Mouse (Mus musculus): ENCODE measurements around the gene Sh3bp1.

The Sh3bp1 gene

GRCm38 (mm10) chr15:78899740-78900584, at the start of gene Sh3bp1:
Sh3bp1 (plus strand) TSS chr15:78899768.
- peak; percentile 85 for DNase-seq (ENCODE audit: low read depth)

- no peak for DNase-seq (ENCODE audit: low read depth)
These were observed 49.3 kb upstream of the Sh3bp1 start for GRCm38 (mm10) chr15:78850059-78850824.

- DNase-seq (ENCODE audit: low read depth) = no peak
These were observed 48.6 kb upstream of the Sh3bp1 start for GRCm38 (mm10) chr15:78850944-78851343.

- DNase-seq (ENCODE audit: low read depth) = peak; percentile 94
These were observed 47.9 kb upstream of the Sh3bp1 start for GRCm38 (mm10) chr15:78851505-78852153.

- no peak for DNase-seq (ENCODE audit: low read depth)
These were observed 44.1 kb upstream of the Sh3bp1 start, which contains the start of gene Lgals2 for GRCm38 (mm10) chr15:78855303-78855965. Lgals2 (minus strand) TSS chr15:78855529.

- no peak for DNase-seq (ENCODE audit: low read depth)
These were observed 42.6 kb upstream of the Sh3bp1 start for GRCm38 (mm10) chr15:78857009-78857408.

- no peak for DNase-seq (ENCODE audit: low read depth)
These were observed 40.3 kb upstream of the Sh3bp1 start for GRCm38 (mm10) chr15:78859311-78859710.

GRCm38 (mm10) chr15:78859714-78860113, 39.9 kb upstream of the Sh3bp1 start:
- peak; percentile 66 for DNase-seq (ENCODE audit: low read depth)

GRCm38 (mm10) chr15:78862280-78862679, 37.3 kb upstream of the Sh3bp1 start:
- no peak for DNase-seq (ENCODE audit: low read depth)

GRCm38 (mm10) chr15:78863154-78863553, 36.4 kb upstream of the Sh3bp1 start:
- DNase-seq (ENCODE audit: low read depth) = no peak

- no peak for DNase-seq (ENCODE audit: low read depth)
These were observed 35.7 kb upstream of the Sh3bp1 start for GRCm38 (mm10) chr15:78863852-78864253.

GRCm38 (mm10) chr15:78868398-78868797, 31.2 kb upstream of the Sh3bp1 start:
- DNase-seq (ENCODE audit: low read depth) = no peak

- DNase-seq (ENCODE audit: low read depth) = no peak
These were observed 30.7 kb upstream of the Sh3bp1 start for GRCm38 (mm10) chr15:78868826-78869233.

- DNase-seq (ENCODE audit: low read depth) = peak; percentile 84
These were observed 29.8 kb upstream of the Sh3bp1 start for GRCm38 (mm10) chr15:78869775-78870174.

- no peak for DNase-seq (ENCODE audit: low read depth)
These were observed 27.5 kb upstream of the Sh3bp1 start for GRCm38 (mm10) chr15:78872021-78872608.

GRCm38 (mm10) chr15:78873803-78874435, 25.6 kb upstream of the Sh3bp1 start:
- no peak for DNase-seq (ENCODE audit: low read depth)

GRCm38 (mm10) chr15:78874989-78875388, 24.6 kb upstream of the Sh3bp1 start:
- no peak for DNase-seq (ENCODE audit: low read depth)

- DNase-seq (ENCODE audit: low read depth) = no peak
These were observed 24.0 kb upstream of the Sh3bp1 start for GRCm38 (mm10) chr15:78875537-78875936.

- DNase-seq (ENCODE audit: low read depth) = peak; percentile 80
These were observed 23.3 kb upstream of the Sh3bp1 start for GRCm38 (mm10) chr15:78876258-78876696.

- DNase-seq (ENCODE audit: low read depth) = peak; percentile 99
These were observed 22.4 kb upstream of the Sh3bp1 start, which contains the start of gene Gga1 for GRCm38 (mm10) chr15:78876991-78877809. Gga1 (plus strand) TSS chr15:78877190.
